Mouse (Mus musculus) bone marrow, adult 2 months (tissue): ENCODE results near the gene Crls1.

Experiments
- CTCF ChIP-seq: fragments of 200-500 bp; IDR thresholded peaks from 2 replicates; pipeline ENCODE4 v1.5.1; 2011; ENCODE audit warnings: low read length, control low read depth; ENCODE audit not compliant: control insufficient read depth, insufficient read depth
- POLR2A ChIP-seq: fragments of 200-500 bp; IDR thresholded peaks from 2 replicates; pipeline ENCODE4 v1.6.1; 2011; ENCODE audit warnings: low read depth, mild to moderate bottlenecking, control low read depth, low read length, borderline replicate concordance; ENCODE audit not compliant: control insufficient read depth

DNA sequence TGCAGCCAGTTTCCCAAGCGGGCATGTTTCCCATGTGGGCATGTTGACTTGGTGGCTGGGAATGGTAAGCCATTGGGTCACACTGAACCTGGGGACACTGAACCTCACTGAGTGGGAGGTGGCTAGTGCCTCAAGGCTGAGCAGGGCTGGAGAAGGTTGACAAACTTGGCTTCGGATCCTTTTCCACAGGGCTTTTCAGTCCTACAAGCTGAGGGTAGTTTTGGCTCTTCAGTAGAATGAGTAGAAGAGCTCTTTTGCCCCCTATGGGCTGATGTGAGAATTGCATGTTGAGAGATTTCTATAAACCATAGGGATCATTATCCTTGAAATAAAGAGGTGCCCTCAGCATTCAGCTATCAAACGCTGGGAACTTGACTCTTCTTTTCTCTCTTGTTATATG lies 57.0 kb downstream of the Crls1 start:
- no peak for TF ChIP-seq POLR2A
- no peak for TF ChIP-seq CTCF
